Mouse (Mus musculus): ENCODE measurements around the gene Parg.

DNA sequence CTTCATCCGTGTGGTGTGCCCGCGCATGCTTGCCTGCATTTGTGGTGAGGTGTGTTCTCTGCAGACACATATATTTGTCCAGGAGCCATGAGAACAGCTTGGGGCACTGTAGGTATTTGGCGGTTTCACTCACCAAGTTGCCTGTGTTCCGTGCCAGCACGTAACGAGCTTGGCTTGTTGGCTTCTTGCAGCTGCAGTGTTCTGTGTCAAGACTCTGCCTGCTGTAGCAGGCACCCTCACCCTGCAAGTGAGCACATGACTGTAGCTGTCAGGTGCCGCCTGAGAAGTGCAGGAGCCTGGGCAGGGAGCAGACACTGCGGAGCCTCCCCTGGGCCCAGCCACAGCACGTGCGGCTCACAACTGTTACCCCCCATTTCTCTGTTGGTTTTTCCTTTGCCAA lies 134.8 kb downstream of the Parg start:
- no peak for TF ChIP-seq CTCF (IDR thresholded peaks at IDR 0.05; ENCODE audit: low read depth)
- no peak for TF ChIP-seq EP300 (IDR thresholded peaks at IDR 0.05; ENCODE audit: low read depth)

All from liver, postnatal 0 days (tissue).